Mouse (Mus musculus) left cerebral cortex, adult 6 months (tissue): ENCODE results near the gene Vmn1r101. TPM values are rescaled to one million over a fixed set of nuclear protein-coding genes. Genes with fewer than 3 reads are reported as not detected.

Experiments used
- long read RNA-seq, 2 experiments: library from polyadenylated mRNA; unstranded; transcript quantifications; one replicate each; pipeline ENCODE4 v2.0.0; 2019 to 2020
- polyA plus RNA-seq: library from polyadenylated mRNA; unstranded; fragments of <200 nt; fragmentation: Nextera tagmentation; gene quantifications from 2 replicates; pipeline ENCODE4 v1.2.3, GENCODE M21; 2021

The Vmn1r101 gene
- not detected in 2 replicates for polyA plus RNA-seq
- long read RNA-seq, experiment 1, result 0 reads
- long read RNA-seq, experiment 2, result 0 reads

DNA sequence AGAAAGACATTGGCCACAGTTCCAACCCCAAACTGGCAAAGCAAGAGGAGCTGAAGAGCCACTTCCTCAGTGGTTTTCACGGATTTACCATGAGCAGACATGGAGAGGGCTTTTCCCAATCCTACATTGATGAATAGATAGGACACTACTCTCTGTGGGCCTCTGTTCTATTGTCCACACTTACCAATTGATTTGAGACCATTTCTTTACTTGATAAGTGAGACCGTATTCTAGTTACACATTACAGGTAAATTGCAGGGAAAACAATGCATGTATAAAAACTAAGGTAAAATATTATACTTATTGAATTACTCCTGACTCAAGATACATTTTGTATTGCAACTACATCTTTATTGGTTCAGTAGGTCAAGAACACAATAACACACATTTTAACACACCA lies at the start of gene Vmn1r101:
Vmn1r101 (minus strand) TSS at position 101 of the 400 bp plus-strand sequence.

GRCm38 (mm10) chr7:20474825-20475224 lies 32.4 kb upstream of the Vmn1r101 start, which contains the start of gene Gm10670:
TSS of gene Gm10670 (minus strand) at chr7:20474925.

DNA sequence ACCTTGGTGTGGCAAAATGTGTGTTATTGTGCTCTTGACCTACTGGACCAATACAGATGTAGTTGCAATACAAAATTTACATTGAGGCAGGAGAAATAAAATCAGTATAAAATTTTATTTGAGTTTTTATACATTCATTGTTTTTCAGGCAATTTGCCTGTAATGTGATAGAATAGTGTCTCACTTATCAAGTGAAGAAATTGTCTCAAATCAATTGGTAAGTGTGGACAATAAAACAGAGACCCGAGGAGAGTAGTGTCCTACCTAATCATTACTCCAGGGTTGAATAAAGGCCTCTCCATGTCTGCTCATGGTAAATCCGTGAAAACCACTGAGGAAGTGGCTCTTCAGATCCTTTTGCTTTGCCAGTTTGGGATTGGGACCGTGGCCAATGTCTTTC lies 24.8 kb downstream of the Vmn1r101 start, which contains the start of gene Vmn1r100:
Vmn1r100 (plus strand) TSS at position 301 of the 400 bp plus-strand sequence.

Other genes with a start within 250 kb of the Vmn1r101 start
- not detected in 2 replicates for gene Vmn1r95, start 248.9 kb downstream of the Vmn1r101 start, polyA plus RNA-seq
- gene Gm6164, start 237.0 kb downstream of the Vmn1r101 start, polyA plus RNA-seq, result not detected in 2 replicates
- not detected in 2 replicates for gene Gm4498, start 208.8 kb downstream of the Vmn1r101 start, polyA plus RNA-seq
- gene Gm5890, start 179.8 kb downstream of the Vmn1r101 start, polyA plus RNA-seq, result not detected in 2 replicates
- not detected in 2 replicates for gene Gm4133, start 108.5 kb downstream of the Vmn1r101 start, polyA plus RNA-seq
- not detected in 2 replicates for gene Gm5728, start 67.2 kb downstream of the Vmn1r101 start, polyA plus RNA-seq
- gene Vmn1r100, start 24.7 kb downstream of the Vmn1r101 start, polyA plus RNA-seq, result not detected in 2 replicates
- gene Gm10670, start 32.3 kb upstream of the Vmn1r101 start, polyA plus RNA-seq, result not detected in 2 replicates
- not detected in 2 replicates for gene Vmn1r103, start 67.9 kb upstream of the Vmn1r101 start, polyA plus RNA-seq
- gene Vmn1r104, start 91.2 kb upstream of the Vmn1r101 start, polyA plus RNA-seq, result not detected in 2 replicates
- not detected in 2 replicates for gene Gm5726, start 103.2 kb upstream of the Vmn1r101 start, polyA plus RNA-seq
- gene Gm4141, start 133.6 kb upstream of the Vmn1r101 start, polyA plus RNA-seq, result not detected in 2 replicates
- not detected in 2 replicates for gene Gm4513, start 156.4 kb upstream of the Vmn1r101 start, polyA plus RNA-seq
- not detected in 2 replicates for gene Vmn1r107, start 226.3 kb upstream of the Vmn1r101 start, polyA plus RNA-seq